Mouse (Mus musculus): ENCODE results near the gene Olfr814. TPM values are rescaled to one million over a fixed set of nuclear protein-coding genes. Genes with fewer than 3 reads are reported as not detected.
"Not testable (repeated sequence)": the region's sequence is repeated elsewhere in the genome, so short reads cannot be mapped to it uniquely, and the experiment has no call there.

The Olfr814 gene
- not detected for total RNA-seq (2021)
- long read RNA-seq, experiment 1, result 0 reads
- long read RNA-seq, experiment 2, result 0 reads

DNA sequence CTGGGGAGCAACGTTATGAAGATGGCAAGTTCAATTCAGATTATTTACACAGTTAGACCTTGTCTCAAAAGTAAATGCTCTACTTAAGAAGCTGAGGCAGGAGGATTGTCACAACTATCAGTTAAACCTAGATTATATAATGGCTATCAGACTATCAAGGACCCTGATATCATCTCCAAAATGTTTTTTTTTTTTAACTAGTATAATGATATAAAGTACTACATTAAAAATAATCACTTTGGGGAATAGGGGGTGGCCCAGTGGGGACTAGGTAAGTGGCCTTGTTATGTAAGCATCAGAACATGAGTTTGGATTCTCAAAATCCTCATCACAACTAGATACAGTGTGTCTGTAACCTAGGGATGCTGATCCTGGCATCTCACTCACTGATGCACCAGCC lies at the start of gene Olfr814:
Gene Olfr814, minus strand, starts transcription at position 101 of the 400 bp plus-strand sequence.
- DNase-seq, result not testable (repeated sequence)

DNA sequence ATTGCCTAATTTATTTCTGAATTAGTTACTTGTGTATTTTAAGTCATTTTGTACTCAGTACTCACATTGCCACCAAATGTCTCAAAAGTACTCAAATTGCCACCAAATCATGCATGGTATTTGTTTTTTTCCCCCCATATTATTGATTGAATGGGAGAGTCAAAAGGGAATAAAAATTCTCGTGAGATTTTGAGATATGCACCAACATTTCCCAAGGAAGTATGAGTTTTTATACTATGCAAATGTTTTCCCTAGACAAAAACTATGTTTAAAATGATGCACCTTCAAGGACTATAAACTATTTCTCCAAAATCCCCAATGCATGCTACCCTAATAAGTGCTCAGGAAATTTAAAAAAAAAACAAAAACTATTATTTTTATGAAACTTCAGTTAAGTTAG lies 35.8 kb upstream of the Olfr814 start, which contains the start of gene Olfr816:
Gene Olfr816, minus strand, starts transcription at position 101 of the 400 bp plus-strand sequence.
- DNase-seq, result no peak

DNA sequence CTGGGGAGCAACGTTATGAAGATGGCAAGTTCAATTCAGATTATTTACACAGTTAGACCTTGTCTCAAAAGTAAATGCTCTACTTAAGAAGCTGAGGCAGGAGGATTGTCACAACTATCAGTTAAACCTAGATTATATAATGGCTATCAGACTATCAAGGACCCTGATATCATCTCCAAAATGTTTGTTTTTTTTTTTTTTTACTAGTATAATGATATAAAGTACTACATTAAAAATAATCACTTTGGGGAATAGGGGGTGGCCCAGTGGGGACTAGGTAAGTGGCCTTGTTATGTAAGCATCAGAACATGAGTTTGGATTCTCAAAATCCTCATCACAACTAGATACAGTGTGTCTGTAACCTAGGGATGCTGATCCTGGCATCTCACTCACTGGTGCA lies 26.1 kb upstream of the Olfr814 start, which contains the start of gene Olfr815:
Gene Olfr815, minus strand, starts transcription at position 101 of the 400 bp plus-strand sequence.
- not testable (repeated sequence) for DNase-seq

GRCm38 (mm10) chr10:129885934-129886333 lies 6.3 kb upstream of the Olfr814 start:
- DNase-seq, result no peak

DNA sequence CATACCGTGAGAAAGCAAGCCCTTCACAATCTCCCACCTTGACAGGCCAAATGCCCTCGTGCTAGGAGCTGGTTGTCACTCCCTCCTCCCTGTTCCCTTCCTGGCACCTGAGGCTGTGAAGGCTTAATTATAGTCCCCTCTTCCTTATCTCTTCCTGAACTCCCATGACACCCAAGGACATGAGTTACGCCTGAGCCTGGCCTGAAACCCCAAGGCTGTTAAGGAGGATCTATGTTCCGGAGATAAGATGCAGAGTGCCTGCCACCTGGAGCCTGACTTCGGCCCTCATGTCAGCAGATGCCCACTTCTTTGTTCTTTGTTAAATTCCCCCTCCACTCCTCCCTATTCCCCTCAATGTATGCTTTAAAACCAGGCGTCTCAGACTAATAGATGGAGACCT lies 5.8 kb upstream of the Olfr814 start:
- not testable (repeated sequence) for DNase-seq

DNA sequence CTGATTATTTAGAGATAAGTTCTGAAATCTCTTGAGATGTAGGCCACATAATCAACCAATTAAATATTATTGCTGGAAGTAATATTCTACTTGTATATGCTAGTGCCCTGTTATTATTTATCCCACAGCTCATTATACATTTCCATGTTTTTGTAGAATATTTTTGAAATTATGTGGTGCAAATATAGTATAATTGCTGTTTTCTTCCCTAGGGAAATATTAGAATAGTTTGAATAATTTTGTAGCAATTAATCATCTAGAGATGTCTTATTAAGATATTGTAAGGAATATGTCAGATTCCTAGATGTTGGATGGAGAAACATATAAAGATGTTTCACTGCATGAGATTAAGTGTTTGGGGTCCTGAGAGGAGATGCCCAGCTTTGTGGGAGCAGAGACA lies 24.6 kb downstream of the Olfr814 start, which contains the start of gene Olfr813:
Gene Olfr813, plus strand, starts transcription at position 301 of the 400 bp plus-strand sequence.
- DNase-seq, result no peak

DNA sequence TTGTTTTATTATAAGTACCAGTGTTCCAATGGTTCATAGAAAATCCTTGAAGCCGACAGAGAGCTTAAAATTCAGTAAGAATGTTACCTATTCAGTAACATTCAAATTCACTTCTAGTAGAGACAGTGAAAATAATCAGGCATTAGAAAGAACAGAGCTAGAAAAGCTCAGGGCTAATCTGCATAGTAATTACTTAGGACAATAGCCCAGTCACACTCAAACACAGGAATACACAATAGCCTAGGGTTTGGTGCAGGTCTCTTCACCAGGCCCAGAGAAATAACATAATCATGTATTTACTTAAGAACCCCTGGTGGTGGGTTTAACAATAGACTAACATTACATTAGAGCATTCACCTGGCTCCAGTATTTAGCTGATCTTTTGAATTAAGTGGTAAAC lies 32.3 kb downstream of the Olfr814 start:
- DNase-seq, result no peak

GRCm38 (mm10) chr10:129845994-129846393 lies 33.7 kb downstream of the Olfr814 start, which contains the start of gene Olfr812:
Olfr812 (minus strand) TSS chr10:129846094.
- no peak for DNase-seq

Other genes with a start within 250 kb of the Olfr814 start
- not detected for gene Olfr799, start 242.4 kb downstream of the Olfr814 start, total RNA-seq (2021)
- not detected for gene Olfr800, start 222.2 kb downstream of the Olfr814 start, total RNA-seq (2021)
- gene Olfr801, start 206.0 kb downstream of the Olfr814 start, total RNA-seq (2021), result not detected
- not detected for gene Olfr802, start 191.7 kb downstream of the Olfr814 start, total RNA-seq (2021)
- gene Olfr803, start 185.6 kb downstream of the Olfr814 start, total RNA-seq (2021), result not detected
- not detected for gene Olfr804, start 176.6 kb downstream of the Olfr814 start, total RNA-seq (2021)
- not detected for gene Olfr805, start 150.5 kb downstream of the Olfr814 start, total RNA-seq (2021)
- not detected for gene Olfr806, start 137.9 kb downstream of the Olfr814 start, total RNA-seq (2021)
- gene Olfr807, start 122.1 kb downstream of the Olfr814 start, total RNA-seq (2021), result not detected
- not detected for gene Olfr808, start 114.4 kb downstream of the Olfr814 start, total RNA-seq (2021)
- not detected for gene Olfr809, start 105.2 kb downstream of the Olfr814 start, total RNA-seq (2021)
- gene Olfr810, start 84.9 kb downstream of the Olfr814 start, total RNA-seq (2021), result not detected
- gene Olfr811, start 75.5 kb downstream of the Olfr814 start, total RNA-seq (2021), result not detected
- gene Olfr812, start 33.8 kb downstream of the Olfr814 start, total RNA-seq (2021), result not detected
- not detected for gene Olfr813, start 24.5 kb downstream of the Olfr814 start, total RNA-seq (2021)
- not detected for gene Olfr815, start 26.0 kb upstream of the Olfr814 start, total RNA-seq (2021)
- gene Olfr816, start 35.7 kb upstream of the Olfr814 start, total RNA-seq (2021), result not detected
- not detected for gene Olfr818, start 69.2 kb upstream of the Olfr814 start, total RNA-seq (2021)
- not detected for gene Olfr819, start 87.4 kb upstream of the Olfr814 start, total RNA-seq (2021)
- gene Olfr247, start 96.3 kb upstream of the Olfr814 start, total RNA-seq (2021), result not detected
- gene Gm10310, start 105.2 kb upstream of the Olfr814 start, total RNA-seq (2021), result not detected
- not detected for gene Olfr820, start 132.8 kb upstream of the Olfr814 start, total RNA-seq (2021)
- gene Olfr821, start 150.5 kb upstream of the Olfr814 start, total RNA-seq (2021), result not detected
- gene Olfr822, start 191.4 kb upstream of the Olfr814 start, total RNA-seq (2021), result not detected
- gene Olfr823, start 235.5 kb upstream of the Olfr814 start, total RNA-seq (2021), result not detected

Measured in gastrocnemius, postnatal 25 days (tissue).